Mouse (Mus musculus) right cerebral cortex, adult 2 months (tissue): ENCODE results near the gene AI182371.

Experiments used
- DNase-seq, 2 experiments: peaks; one replicate each; pipeline ENCODE4 v3.0.0; 2021 to 2022; ENCODE audit warnings: low spot score in 2 of 2

AI182371 gene

GRCm38 (mm10) chr2:35069124-35069523 lies 32.2 kb downstream of the AI182371 start:
- DNase-seq, result no peak

- DNase-seq, result no peak
Measured at GRCm38 (mm10) chr2:35067117-35067516, 34.2 kb downstream of the AI182371 start.

- DNase-seq, result no peak
Measured at GRCm38 (mm10) chr2:35066525-35067082, 34.7 kb downstream of the AI182371 start.

- no peak for DNase-seq
Measured at GRCm38 (mm10) chr2:35063333-35064030, 37.9 kb downstream of the AI182371 start.

GRCm38 (mm10) chr2:35061338-35061737 lies 40.0 kb downstream of the AI182371 start, which contains the start of gene Hc:
TSS of gene Hc (minus strand) at chr2:35061438.
- DNase-seq, result no peak

DNA sequence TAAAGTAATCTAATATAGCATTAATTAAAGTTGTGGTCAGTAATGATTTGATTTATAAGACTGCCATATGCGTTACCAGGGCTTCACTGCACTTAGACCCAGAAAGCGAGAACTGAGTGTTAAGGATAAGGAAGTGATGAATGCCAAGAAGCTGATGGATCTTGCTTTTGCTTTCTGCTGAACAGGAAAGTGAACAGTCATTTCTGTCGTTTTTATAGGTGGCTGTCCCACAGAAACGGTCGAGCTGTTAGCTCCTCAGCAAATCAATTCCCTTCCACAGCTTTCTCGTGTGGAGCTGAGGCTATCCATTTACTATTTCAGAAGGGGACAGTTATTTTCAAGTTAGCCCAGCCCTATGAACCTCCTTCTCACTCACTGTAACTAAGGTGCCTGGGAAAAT lies 40.4 kb downstream of the AI182371 start:
- no peak for DNase-seq

- DNase-seq, result no peak
Measured at GRCm38 (mm10) chr2:35060256-35060655, 41.1 kb downstream of the AI182371 start.

DNA sequence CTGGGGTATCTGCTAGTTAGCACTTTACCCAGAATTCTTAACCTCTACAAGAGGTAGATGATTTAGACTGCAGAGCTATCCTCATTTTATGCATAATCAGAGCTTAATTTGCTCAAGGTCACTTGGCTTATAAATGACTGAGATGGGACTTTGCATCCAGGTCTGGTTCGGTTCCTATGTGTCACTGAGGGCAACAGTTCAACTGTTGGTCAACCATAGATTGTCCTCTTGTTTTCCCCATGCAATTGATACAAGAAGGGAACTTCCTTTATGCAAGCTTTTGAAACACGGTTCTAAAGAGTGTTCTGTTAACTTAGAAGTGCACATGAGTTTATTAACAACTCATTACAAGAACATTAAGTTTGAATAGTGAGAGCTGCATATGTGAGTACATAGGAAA lies 43.0 kb downstream of the AI182371 start:
- no peak for DNase-seq

DNA sequence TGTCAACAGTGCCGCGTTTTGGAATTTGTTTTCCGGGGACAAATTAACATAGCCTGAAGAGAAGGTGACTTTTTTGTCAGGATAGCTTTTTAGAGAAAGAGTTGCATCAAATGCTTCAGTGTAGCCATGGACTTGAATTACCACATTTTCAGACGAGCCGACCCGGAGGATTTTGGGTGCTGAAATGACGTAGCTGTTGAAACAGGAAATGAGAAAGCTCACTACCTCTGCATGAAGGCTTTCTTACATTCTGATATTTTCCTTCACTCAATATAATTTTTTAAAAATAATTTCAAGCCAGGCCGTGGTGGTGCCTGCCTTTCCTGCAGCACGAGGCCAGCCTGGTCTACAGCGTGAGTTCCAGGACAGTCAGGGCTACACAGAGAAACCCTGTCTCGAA lies 44.1 kb downstream of the AI182371 start:
- no peak for DNase-seq

DNA sequence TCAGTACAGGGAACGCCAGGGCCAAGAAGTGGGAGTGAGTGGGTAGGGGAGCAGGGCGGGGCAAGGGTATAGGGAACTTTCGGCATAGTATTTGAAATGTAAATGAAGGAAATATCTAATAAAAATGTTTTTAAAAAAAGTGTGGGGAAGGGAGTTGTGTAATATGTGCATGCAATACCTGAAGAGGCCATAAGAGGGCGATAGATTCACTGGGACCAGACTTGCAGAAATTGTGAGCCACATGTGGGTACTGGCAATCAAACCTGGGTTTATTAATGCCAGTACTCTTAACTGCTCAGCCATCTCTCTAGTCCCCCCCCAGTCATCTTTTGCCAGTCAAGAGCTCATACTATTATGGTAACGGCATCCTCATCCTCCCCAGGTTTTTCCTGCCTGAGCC lies 52.5 kb downstream of the AI182371 start:
- DNase-seq, result no peak

- peak; percentile 27 to 34 for DNase-seq
Measured at GRCm38 (mm10) chr2:35044956-35045355, 56.4 kb downstream of the AI182371 start.

DNA sequence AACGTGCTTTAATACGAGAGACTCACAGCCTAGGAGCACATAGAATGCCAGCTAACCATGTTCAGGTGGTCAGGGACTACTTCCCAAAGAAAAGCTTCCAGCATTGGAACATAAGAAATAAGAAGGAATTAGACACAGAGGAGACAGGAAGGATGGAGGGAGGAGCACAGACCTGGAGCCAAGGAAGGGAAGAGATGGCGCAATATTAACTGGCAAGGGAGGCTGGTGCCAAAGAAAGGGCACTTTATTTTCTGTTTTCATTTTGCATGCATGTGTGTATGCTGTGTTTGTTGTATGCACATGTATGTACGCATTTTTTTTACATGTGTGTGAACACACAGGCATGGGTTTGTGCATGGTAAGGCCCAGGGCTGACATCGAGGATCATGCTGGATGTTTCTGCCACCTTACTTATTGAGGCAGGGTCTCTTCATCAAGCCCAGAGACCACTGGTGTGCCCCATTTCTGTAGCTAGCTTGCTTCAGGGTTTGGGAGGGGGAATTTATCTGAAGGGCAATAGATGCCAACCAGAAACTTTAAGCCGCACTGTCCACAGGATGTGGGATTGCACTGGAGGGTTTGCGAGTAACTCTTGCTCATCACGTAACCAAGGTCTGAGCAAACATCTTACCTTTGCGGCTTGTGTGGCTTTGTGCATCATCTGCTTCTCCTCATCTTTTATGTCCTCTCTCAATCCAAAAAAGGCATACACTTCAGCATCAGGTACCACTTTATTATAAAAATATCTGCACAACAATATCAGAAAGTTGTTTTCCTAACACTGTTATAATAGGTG lies 62.6 kb downstream of the AI182371 start:
- DNase-seq, result no peak
